Mouse (Mus musculus) embryonic facial prominence, embryonic 10.5 days (tissue): ENCODE measurements around the gene Gm14459. TPM values are rescaled to one million over a fixed set of nuclear protein-coding genes. Genes with fewer than 3 reads are reported as not detected.
"Not testable (repeated sequence)": the region's sequence is repeated elsewhere in the genome, so short reads cannot be mapped to it uniquely, and the experiment has no call there.

Experiments
- DNase-seq: peaks from one replicate; pipeline ENCODE4 v3.0.0-alpha.2; 2017; ENCODE audit warnings: low spot score
- H3K27ac ChIP-seq: fragments of 300-500 bp; sonication (generic); replicated peaks from 2 replicates; pipeline ENCODE4 v1.5.1; 2016; ENCODE audit warnings: mild to moderate bottlenecking
- H3K27me3 ChIP-seq: fragments of 300-500 bp; sonication (generic); replicated peaks from 2 replicates; pipeline ENCODE4 v1.6.1; 2016; ENCODE audit warnings: low read depth, mild to moderate bottlenecking; ENCODE audit not compliant: poor library complexity, severe bottlenecking
- H3K36me3 ChIP-seq: fragments of 300-500 bp; sonication (generic); replicated peaks from 2 replicates; pipeline ENCODE4 v1.6.1; 2016; ENCODE audit warnings: mild to moderate bottlenecking, moderate library complexity
- H3K4me1 ChIP-seq: fragments of 300-500 bp; sonication (generic); 2 replicates; pipeline ENCODE4 v1.6.1; 2016
- H3K4me3 ChIP-seq: fragments of 300-500 bp; sonication (generic); 2 replicates; pipeline ENCODE4 v1.5.1; 2016; ENCODE audit warnings: mild to moderate bottlenecking, moderate library complexity
- H3K9me3 ChIP-seq: fragments of 300-500 bp; sonication (generic); 2 replicates; pipeline ENCODE4 v1.6.1; 2016; ENCODE audit warnings: mild to moderate bottlenecking
- WGBS: fragments of 180-500 bp; shearing (Covaris S2); methylation state at CpG from one replicate; pipeline ENCODE4 v1.1.7; 2016; 5-methylcytosine and 5-hydroxymethylcytosine counted together
- polyA plus RNA-seq: library from polyadenylated mRNA; unstranded; fragments of >200 nt; fragmentation: Nextera tagmentation; extraction: Ambion mirVana; gene quantifications from 2 replicates; pipeline ENCODE4 v1.2.1, GENCODE M21; 2016

Gm14459 gene
- polyA plus RNA-seq, result not detected in 2 replicates

- Histone ChIP-seq H3K27ac (no peak within 1 kb of the TSS), H3K27me3 (no peaks in the 10 kb centered on the region), H3K9me3 (peaks cover 10% of the 10 kb centered on the region), H3K36me3 (no peaks in the 10 kb centered on the region), H3K4me3 (no peak within 1 kb of the TSS), H3K4me1 (no peaks in the 10 kb centered on the region)
- DNase-seq, result no peak
- WGBS, result 86% methylated on average over 2 of the region's 2 CpGs
Measured at GRCm38 (mm10) chrX:8524854-8525253, at the start of gene Gm14459. Gene Gm14459, minus strand, starts transcription at chrX:8524954.

- WGBS, result 74% methylated on average over 4 of the region's 4 CpGs
- H3K4me3 ChIP-seq, H3K4me1 ChIP-seq, H3K9me3 ChIP-seq, H3K27me3 ChIP-seq, H3K36me3 ChIP-seq, DNase-seq, H3K27ac ChIP-seq: not testable (repeated sequence)
Measured at GRCm38 (mm10) chrX:8548155-8548554, 23.4 kb upstream of the Gm14459 start, which contains the start of gene Ssxb6. Gene Ssxb6, minus strand, starts transcription at chrX:8548255.

Other genes with a start within 250 kb of the Gm14459 start
- not detected in 2 replicates for gene Ssxb10, start 197.5 kb downstream of the Gm14459 start, polyA plus RNA-seq
- gene Ssxb9, start 158.0 kb downstream of the Gm14459 start, polyA plus RNA-seq, result not detected in 2 replicates
- gene Ssxb1, start 111.6 kb downstream of the Gm14459 start, polyA plus RNA-seq, result not detected in 2 replicates
- gene Ssxb2, start 63.2 kb downstream of the Gm14459 start, polyA plus RNA-seq, result not detected in 2 replicates
- not detected in 2 replicates for gene Ssxb6, start 23.3 kb upstream of the Gm14459 start, polyA plus RNA-seq
- gene Ssxb3, start 66.9 kb upstream of the Gm14459 start, polyA plus RNA-seq, result not detected in 2 replicates
- gene Ssxb8, start 165.9 kb upstream of the Gm14459 start, polyA plus RNA-seq, result not detected in 2 replicates
- not detected in 2 replicates for gene Ssx9, start 223.5 kb upstream of the Gm14459 start, polyA plus RNA-seq